Mouse (Mus musculus): Measurements from ENCODE around the gene Chtop.

Gene Chtop

GRCm38 (mm10) chr3:90508950-90509746, at the start of gene Chtop:
Gene Chtop (minus strand): TSS chr3:90509498.
- peak; percentile 99 for DNase-seq

- peak; percentile 33 for DNase-seq
Observed at GRCm38 (mm10) chr3:90555954-90556353, 46.7 kb upstream of the Chtop start.

- no peak for DNase-seq
Observed at GRCm38 (mm10) chr3:90552231-90552630, 42.9 kb upstream of the Chtop start.

GRCm38 (mm10) chr3:90550421-90550790, 41.1 kb upstream of the Chtop start:
- DNase-seq = no peak

- DNase-seq = no peak
Observed at GRCm38 (mm10) chr3:90549676-90550420, 40.5 kb upstream of the Chtop start.

GRCm38 (mm10) chr3:90540904-90541303, 31.6 kb upstream of the Chtop start:
- DNase-seq = peak; percentile 42

GRCm38 (mm10) chr3:90537905-90538296, 28.6 kb upstream of the Chtop start:
- no peak for DNase-seq

- peak; percentile 81 for DNase-seq
Observed at GRCm38 (mm10) chr3:90537141-90537904, 28.0 kb upstream of the Chtop start, which contains the start of gene S100a16. Gene S100a16 (plus strand): TSS chr3:90537254.

- DNase-seq = no peak
Observed at GRCm38 (mm10) chr3:90535446-90535845, 26.1 kb upstream of the Chtop start.

GRCm38 (mm10) chr3:90531713-90532112, 22.4 kb upstream of the Chtop start:
- no peak for DNase-seq

GRCm38 (mm10) chr3:90527291-90527873, 18.1 kb upstream of the Chtop start:
- no peak for DNase-seq

GRCm38 (mm10) chr3:90526580-90526979, 17.3 kb upstream of the Chtop start, which contains the start of gene S100a14:
Gene S100a14 (plus strand): TSS chr3:90526856.
- DNase-seq = no peak

GRCm38 (mm10) chr3:90526076-90526475, 16.8 kb upstream of the Chtop start:
- no peak for DNase-seq

GRCm38 (mm10) chr3:90525421-90525820, 16.1 kb upstream of the Chtop start:
- DNase-seq = no peak

- no peak for DNase-seq
Observed at GRCm38 (mm10) chr3:90517711-90518110, 8.4 kb upstream of the Chtop start.

GRCm38 (mm10) chr3:90515789-90516188, 6.5 kb upstream of the Chtop start:
- no peak for DNase-seq

GRCm38 (mm10) chr3:90515242-90515641, 5.9 kb upstream of the Chtop start:
- DNase-seq = no peak

- no peak for DNase-seq
Observed at GRCm38 (mm10) chr3:90514691-90515090, 5.4 kb upstream of the Chtop start.

- DNase-seq = peak; percentile 58
Observed at GRCm38 (mm10) chr3:90513796-90514590, 4.7 kb upstream of the Chtop start, which contains the start of the genes S100a1 and S100a13. Gene S100a1 (minus strand): TSS chr3:90514392. Gene S100a13 (plus strand): TSS chr3:90514435.

GRCm38 (mm10) chr3:90512948-90513642, 3.8 kb upstream of the Chtop start:
- DNase-seq = no peak

- no peak for DNase-seq
Observed at GRCm38 (mm10) chr3:90512276-90512675, 3.0 kb upstream of the Chtop start.
